Mouse (Mus musculus): ENCODE measurements around the gene Catsperd. TPM values are rescaled to one million over a fixed set of nuclear protein-coding genes. Genes with fewer than 3 reads are reported as not detected.

Gene Catsperd
- polyA plus RNA-seq, 1 experiment from 2014 or later = 0.35 TPM

DNA sequence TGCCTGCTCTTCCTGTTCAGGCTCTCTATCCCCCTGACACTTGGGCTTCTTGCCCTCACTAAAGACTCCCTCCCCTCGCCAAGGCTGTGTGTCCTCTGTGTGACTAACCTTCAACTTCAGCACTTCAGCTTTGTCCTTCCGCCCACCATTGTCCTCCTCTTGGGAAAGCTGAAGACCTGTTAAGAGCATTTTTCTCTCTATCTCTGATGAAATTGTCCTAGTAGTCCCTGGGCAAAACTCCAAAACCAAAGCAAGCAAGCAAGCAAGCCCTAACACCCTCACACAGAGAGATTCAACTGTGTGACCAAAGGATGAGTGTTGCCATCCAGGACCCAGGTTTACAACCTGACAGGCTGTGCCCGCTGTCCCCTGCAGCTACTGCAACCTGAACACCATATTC is 35.7 kb downstream of the Catsperd start:
- DNase-seq (ENCODE audit: low read depth, low spot score) = no peak
- POLR2A ChIA-PET = no interaction called here
- TF ChIP-seq CTCF (IDR thresholded peaks at IDR 0.05) = no peak
- in situ Hi-C loops (cut with MboI; ENCODE audit: low pct_unique_long_range_greater_than_20kb) = no loop called here
- CTCF ChIA-PET = no interaction called here
- ATAC-seq = no peak
- H3K27me3 ChIP-seq = no peaks in the 10 kb centered on the region

- ChIA-PET POLR2A (no interaction called here), CTCF (no interaction called here)
- in situ Hi-C loops (cut with MboI; ENCODE audit: low pct_unique_long_range_greater_than_20kb) = no loop called here
- no peaks in the 10 kb centered on the region for H3K27me3 ChIP-seq
- TF ChIP-seq CTCF (IDR thresholded peaks at IDR 0.05) = no peak
- ATAC-seq (no peak), DNase-seq (ENCODE audit: low read depth, low spot score) (no peak)
Observed at GRCm38 (mm10) chr17:56664333-56664732, 36.4 kb downstream of the Catsperd start.

GRCm38 (mm10) chr17:56666384-56666783 is 38.4 kb downstream of the Catsperd start:
- DNase-seq (ENCODE audit: low read depth, low spot score) (no peak), ATAC-seq (no peak)
- H3K27me3 ChIP-seq = no peaks in the 10 kb centered on the region
- ChIA-PET CTCF (interaction anchor here (1.4 kb wide), 1 partner anchor 108 kb away, joined by 5 read pairs; no protein-coding TSS in a partner anchor), POLR2A (no interaction called here)
- TF ChIP-seq CTCF (IDR thresholded peaks at IDR 0.05) = no peak
- in situ Hi-C loops (cut with MboI; ENCODE audit: low pct_unique_long_range_greater_than_20kb) = loop anchor here (5.0 kb wide), 1 partner anchor 39 kb away; the partner anchor contains the start of genes Catsperd and Lonp1

GRCm38 (mm10) chr17:56667591-56667990 is 39.6 kb downstream of the Catsperd start:
- ChIA-PET POLR2A (interaction anchor here (1.3 kb wide), 1 partner anchor 63 kb away, joined by 3 read pairs; no protein-coding TSS in a partner anchor), CTCF (interaction anchor here (1.1 to 3.0 kb wide), 2 partner anchors 45 to 109 kb away, joined by 3 to 9 read pairs; no protein-coding TSS in a partner anchor)
- ATAC-seq (peak; percentile 22), DNase-seq (ENCODE audit: low read depth, low spot score) (no peak)
- TF ChIP-seq CTCF (IDR thresholded peaks at IDR 0.05) = no peak
- in situ Hi-C loops (cut with MboI; ENCODE audit: low pct_unique_long_range_greater_than_20kb) = loop anchor here (5.0 kb wide), 1 partner anchor 40 kb away; the partner anchor contains the start of genes Catsperd and Lonp1
- H3K27me3 ChIP-seq = no peaks in the 10 kb centered on the region

- ATAC-seq (no peak), DNase-seq (ENCODE audit: low read depth, low spot score) (no peak)
- H3K27me3 ChIP-seq = no peaks in the 10 kb centered on the region
- ChIA-PET CTCF (interaction anchor here (0.9 to 3.3 kb wide), 6 partner anchors 11 to 110 kb away, joined by 3 to 12 read pairs (median 6); partner anchors contain the start of genes 2410015M20Rik, Catsperd and Lonp1), POLR2A (interaction anchor here (0.6 to 1.3 kb wide), 4 partner anchors 43 to 83 kb away, joined by 3 to 5 read pairs (median 4); no protein-coding TSS in a partner anchor)
- peak; percentile 97 for TF ChIP-seq CTCF (IDR thresholded peaks at IDR 0.05)
- in situ Hi-C loops (cut with MboI; ENCODE audit: low pct_unique_long_range_greater_than_20kb) = loop anchor here (5.0 kb wide), 1 partner anchor 41 kb away; the partner anchor contains the start of genes Catsperd and Lonp1
Observed at GRCm38 (mm10) chr17:56668384-56669144, 40.6 kb downstream of the Catsperd start.

- ATAC-seq (no peak), DNase-seq (ENCODE audit: low read depth, low spot score) (no peak)
- in situ Hi-C loops (cut with MboI; ENCODE audit: low pct_unique_long_range_greater_than_20kb) = loop anchor here (5.0 kb wide), 2 partner anchors 42 to 312 kb away; partner anchors contain the start of genes Catsperd and Lonp1
- ChIA-PET CTCF (interaction anchor here (1.3 to 3.3 kb wide), 5 partner anchors 10 to 111 kb away, joined by 3 to 12 read pairs (median 9); partner anchors contain the start of genes Catsperd and Lonp1), POLR2A (interaction anchor here (1.3 kb wide), 1 partner anchor 44 kb away, joined by 4 read pairs; no protein-coding TSS in a partner anchor)
- no peak for TF ChIP-seq CTCF (IDR thresholded peaks at IDR 0.05)
- H3K27me3 ChIP-seq = no peaks in the 10 kb centered on the region
Observed at GRCm38 (mm10) chr17:56669766-56670165, 41.8 kb downstream of the Catsperd start.

DNA sequence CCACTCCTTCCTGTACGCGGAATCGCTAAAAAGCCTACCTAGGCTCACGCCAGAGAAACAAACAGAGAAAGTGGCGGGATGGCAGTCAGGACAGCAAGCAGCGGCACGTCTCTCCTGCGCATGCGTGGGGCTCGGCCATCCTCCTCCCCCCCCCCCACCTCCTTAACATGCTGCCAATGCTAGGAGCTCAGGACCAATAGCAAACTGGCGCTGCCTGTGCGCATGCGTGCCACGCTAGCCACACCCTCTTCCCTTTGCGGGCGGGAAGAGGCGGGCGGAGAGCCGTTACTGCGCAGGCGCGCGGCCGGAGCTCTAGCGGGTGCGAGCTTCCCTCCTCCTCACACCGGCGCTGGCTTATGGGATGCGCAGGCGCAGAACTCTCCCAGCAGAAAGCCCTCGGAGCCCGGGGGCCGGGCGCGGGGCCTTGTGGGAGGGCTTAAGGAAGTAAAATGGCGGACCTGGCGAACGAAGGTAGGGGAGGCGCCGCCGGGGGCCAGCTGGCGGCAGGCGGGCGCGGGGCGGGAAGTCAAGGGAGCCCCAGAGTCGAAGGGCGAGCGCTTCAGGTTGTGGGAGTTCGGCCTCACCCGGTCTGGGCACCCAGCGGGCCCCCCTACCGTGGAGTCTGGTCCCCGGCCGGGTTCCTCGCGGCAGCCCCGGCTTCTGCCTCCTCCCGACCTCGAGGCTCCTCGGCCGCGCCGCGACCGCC is 45.2 kb downstream of the Catsperd start, which contains the start of gene Ranbp3:
Gene Ranbp3, plus strand, starts transcription at position 354 of the 706 bp plus-strand sequence.
- no peaks in the 10 kb centered on the region for H3K27me3 ChIP-seq
- DNase-seq (ENCODE audit: low read depth, low spot score) (peak; percentile 89), ATAC-seq (peak; percentile 81)
- in situ Hi-C loops (cut with MboI; ENCODE audit: low pct_unique_long_range_greater_than_20kb) = loop anchor here (5.0 kb wide), 1 partner anchor 316 kb away; no protein-coding TSS in a partner anchor
- CTCF ChIA-PET = no interaction called here
- no peak for TF ChIP-seq CTCF (IDR thresholded peaks at IDR 0.05)
- POLR2A ChIA-PET = interaction anchor here (0.7 kb wide), 1 partner anchor 197 kb away, joined by 3 read pairs; no protein-coding TSS in a partner anchor

DNA sequence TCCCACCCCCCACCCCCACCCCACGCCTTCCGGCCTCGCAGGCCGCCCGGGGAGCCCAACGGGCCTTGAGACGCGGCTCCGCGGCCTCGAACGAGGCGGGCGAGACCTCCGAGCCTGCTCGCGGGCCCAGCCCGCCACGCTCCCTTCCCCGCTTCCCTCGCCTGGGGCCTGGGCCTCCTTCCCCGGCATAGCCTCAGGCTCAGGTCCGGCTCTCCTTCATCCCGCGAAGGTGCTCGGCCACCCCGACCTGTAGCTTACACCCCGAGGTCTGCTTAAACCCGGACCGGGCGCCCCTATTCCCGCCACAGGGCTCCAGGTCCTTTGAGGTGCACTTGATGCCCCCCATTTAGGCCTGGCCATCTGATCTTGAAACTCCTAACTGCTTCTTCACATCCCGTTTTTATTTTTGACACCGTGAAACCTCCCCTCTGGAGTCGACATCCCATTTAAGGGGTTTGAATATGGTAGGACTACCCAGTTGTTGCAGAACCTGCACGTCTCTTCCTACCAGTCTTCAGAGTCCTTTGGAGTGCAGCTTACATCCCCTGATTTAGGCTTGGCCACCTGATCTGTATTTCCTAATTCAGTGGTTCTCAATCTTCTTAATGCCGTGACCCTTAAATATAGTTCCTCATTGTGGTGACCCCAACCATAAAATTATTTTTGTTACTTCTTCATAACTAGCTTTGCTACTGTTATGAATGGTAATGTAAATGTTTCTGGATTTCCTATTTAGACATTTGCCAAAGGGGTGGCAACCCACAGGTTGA is 45.9 kb downstream of the Catsperd start:
- ChIA-PET CTCF (no interaction called here), POLR2A (interaction anchor here (0.6 kb wide), 1 partner anchor 21 kb away, joined by 3 read pairs; no protein-coding TSS in a partner anchor)
- in situ Hi-C loops (cut with MboI; ENCODE audit: low pct_unique_long_range_greater_than_20kb) = loop anchor here (5.0 kb wide), 1 partner anchor 317 kb away; no protein-coding TSS in a partner anchor
- DNase-seq (ENCODE audit: low read depth, low spot score) = no peak
- no peak for TF ChIP-seq CTCF (IDR thresholded peaks at IDR 0.05)
- ATAC-seq = no peak
- H3K27me3 ChIP-seq = no peaks in the 10 kb centered on the region

GRCm38 (mm10) chr17:56681791-56682190 is 53.8 kb downstream of the Catsperd start:
- in situ Hi-C loops (cut with MboI; ENCODE audit: low pct_unique_long_range_greater_than_20kb) = no loop called here
- no peak for ATAC-seq
- POLR2A ChIA-PET = no interaction called here

More at GRCm38 (mm10) chr17:56681791-56682190, 53.8 kb downstream of the Catsperd start:
- TF ChIP-seq CTCF (IDR thresholded peaks at IDR 0.05) = no peak
- DNase-seq (ENCODE audit: low read depth, low spot score) = no peak
- CTCF ChIA-PET = no interaction called here
- no peaks in the 10 kb centered on the region for H3K27me3 ChIP-seq

Data from Patski (cell line).